Mouse (Mus musculus): Measurements from ENCODE around the gene Insm2. TPM values are rescaled to one million over a fixed set of nuclear protein-coding genes. Genes with fewer than 3 reads are reported as not detected.

Insm2 gene
- polyA plus RNA-seq, 1 experiment from 2014 or later = 0.39 TPM

DNA sequence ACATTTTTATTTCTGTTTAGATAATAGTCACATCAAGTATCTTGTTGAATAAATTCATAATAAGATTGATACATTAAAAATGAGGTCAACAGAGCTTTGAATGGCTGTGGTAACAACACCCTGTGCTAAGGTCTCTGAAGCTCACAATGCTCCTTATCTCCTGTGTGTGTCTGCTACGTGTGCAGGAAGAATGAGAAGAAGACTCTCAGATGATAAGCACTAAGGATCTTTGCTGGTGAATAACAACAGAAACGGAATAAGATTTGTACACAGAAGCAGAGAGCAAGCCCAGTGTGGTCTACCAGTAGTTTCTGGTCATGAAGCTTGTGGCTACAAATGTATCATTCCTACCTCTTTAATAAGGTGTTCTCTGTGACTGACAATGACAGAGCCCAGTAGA, 11.6 kb downstream of the Insm2 start:
- H3K36me3 ChIP-seq = no peaks in the 10 kb centered on the region
- H3K27ac ChIP-seq = no peak overlapping the region
- H3K4me1 ChIP-seq = no peaks in the 10 kb centered on the region
- 50% methylated on average over 2 of the region's 2 CpGs for WGBS
- no peak overlapping the region for H3K4me2 ChIP-seq
- H3K9ac ChIP-seq = no peak overlapping the region
- H3K27me3 ChIP-seq = no peaks in the 10 kb centered on the region
- H3K4me3 ChIP-seq = no peak overlapping the region
- ATAC-seq (ENCODE audit: borderline replicate concordance, extremely low read depth, low FRiP score, low TSS enrichment) = no peak
- no peaks in the 10 kb centered on the region for H3K9me3 ChIP-seq

DNA sequence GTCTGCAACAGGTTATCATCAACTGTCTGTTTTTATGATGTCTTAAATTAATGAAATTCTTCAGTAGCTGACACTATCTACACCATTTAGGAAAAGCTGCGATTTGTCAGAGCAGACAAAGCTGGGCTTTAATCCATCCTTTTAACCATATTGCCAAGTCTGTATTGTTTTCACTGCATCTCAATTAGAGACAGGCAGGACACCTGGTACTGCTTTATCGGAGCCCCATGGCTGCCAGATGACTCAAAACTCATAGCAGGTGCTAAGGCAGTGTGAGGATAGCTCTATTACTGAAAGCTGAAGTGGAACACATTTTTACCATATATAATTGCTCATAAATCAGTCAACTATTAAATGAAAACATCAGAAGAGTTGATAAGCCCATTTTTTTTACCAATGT, 21.1 kb downstream of the Insm2 start:
- no peaks in the 10 kb centered on the region for H3K9me3 ChIP-seq
- H3K27ac ChIP-seq = no peak overlapping the region
- H3K36me3 ChIP-seq = no peaks in the 10 kb centered on the region
- H3K27me3 ChIP-seq = no peaks in the 10 kb centered on the region
- no peak overlapping the region for H3K4me3 ChIP-seq
- no peak overlapping the region for H3K4me2 ChIP-seq
- no peaks in the 10 kb centered on the region for H3K4me1 ChIP-seq
- ATAC-seq (ENCODE audit: borderline replicate concordance, extremely low read depth, low FRiP score, low TSS enrichment) = no peak
- H3K9ac ChIP-seq = no peak overlapping the region
- 87% methylated on average over 2 of the region's 2 CpGs for WGBS

DNA sequence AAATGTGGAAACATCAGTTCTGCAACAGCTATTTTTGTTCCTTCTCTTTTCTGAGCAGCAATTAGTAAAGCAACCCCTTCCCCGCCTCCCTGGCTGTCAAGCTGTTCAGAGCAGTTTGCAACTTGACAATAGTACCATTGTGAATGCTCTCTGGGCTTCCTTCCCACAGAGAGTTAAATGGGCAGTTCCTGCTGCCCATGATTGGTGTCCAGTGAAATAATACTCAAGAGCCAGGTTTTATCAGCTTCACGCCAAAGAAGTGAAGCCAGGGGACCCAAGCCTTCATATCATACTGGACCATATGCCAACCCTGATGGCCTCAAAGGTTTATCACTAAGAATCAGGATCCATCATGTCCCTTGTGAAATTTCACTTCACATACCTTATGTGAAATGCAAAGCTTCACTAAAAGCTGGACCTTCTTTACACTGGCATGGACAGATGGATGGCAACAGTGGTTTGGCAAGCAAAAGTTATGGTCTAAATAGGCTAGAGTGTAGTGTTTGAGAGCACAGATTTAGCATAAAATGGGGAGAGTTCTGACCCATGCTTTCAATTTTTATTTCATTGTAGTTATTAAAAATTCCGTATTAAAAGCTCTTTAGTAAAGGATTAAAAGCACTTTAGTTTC, 23.5 kb downstream of the Insm2 start:
- H3K4me2 ChIP-seq = no peak overlapping the region
- no peaks in the 10 kb centered on the region for H3K36me3 ChIP-seq
- H3K9ac ChIP-seq = no peak overlapping the region
- WGBS = 55% methylated on average over 3 of the region's 3 CpGs
- H3K9me3 ChIP-seq = no peaks in the 10 kb centered on the region
- no peaks in the 10 kb centered on the region for H3K4me1 ChIP-seq
- ATAC-seq (ENCODE audit: borderline replicate concordance, extremely low read depth, low FRiP score, low TSS enrichment) = no peak
- no peaks in the 10 kb centered on the region for H3K27me3 ChIP-seq
- no peak overlapping the region for H3K27ac ChIP-seq
- no peak overlapping the region for H3K4me3 ChIP-seq

DNA sequence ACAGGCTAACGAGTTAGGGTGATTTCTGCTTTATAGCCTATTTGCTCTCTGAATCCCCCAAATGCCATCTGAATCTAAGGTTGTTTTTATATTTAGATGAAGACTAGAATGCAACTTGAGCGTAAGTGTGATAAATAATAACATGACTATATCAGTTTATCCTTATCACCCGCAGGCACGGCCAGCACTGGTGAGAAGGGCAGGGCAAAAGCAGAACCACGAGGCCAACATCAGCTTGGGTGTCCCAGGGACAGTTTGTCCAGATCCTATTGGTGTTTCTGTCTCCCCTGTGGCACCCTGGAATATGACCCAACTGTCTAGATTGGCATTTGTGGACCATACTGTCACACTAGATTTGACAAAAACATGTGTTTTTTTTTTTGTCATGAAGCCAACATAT, 24.0 kb downstream of the Insm2 start:
- Histone ChIP-seq H3K9ac (no peak overlapping the region), H3K36me3 (no peaks in the 10 kb centered on the region), H3K4me1 (no peaks in the 10 kb centered on the region), H3K27ac (no peak overlapping the region), H3K9me3 (no peaks in the 10 kb centered on the region), H3K4me2 (no peak overlapping the region), H3K27me3 (no peaks in the 10 kb centered on the region), H3K4me3 (no peak overlapping the region)
- 79% methylated on average over 5 of the region's 5 CpGs for WGBS
- ATAC-seq (ENCODE audit: borderline replicate concordance, extremely low read depth, low FRiP score, low TSS enrichment) = no peak

DNA sequence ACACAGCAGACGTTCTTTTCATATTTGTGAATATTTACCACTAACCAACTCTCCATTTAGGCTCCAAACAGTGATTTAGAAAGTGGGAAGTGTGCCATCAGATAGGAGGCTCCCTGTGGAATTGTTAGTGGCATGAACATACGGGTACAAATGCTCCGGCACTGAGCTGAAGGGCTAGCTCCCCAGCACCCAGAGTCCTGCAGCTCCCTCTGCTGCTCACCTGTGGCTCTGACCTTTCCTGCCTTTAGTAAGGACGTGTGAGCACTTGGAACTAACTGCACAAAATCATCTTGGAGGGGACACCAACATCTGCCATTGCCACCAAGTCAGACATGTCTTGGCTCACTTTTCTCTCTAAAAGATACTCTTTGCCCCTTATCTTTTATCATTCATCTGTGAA, 27.5 kb downstream of the Insm2 start:
- no peak overlapping the region for H3K4me3 ChIP-seq
- 32% methylated on average over 4 of the region's 4 CpGs for WGBS
- H3K4me1 ChIP-seq = no peaks in the 10 kb centered on the region
- H3K4me2 ChIP-seq = no peak overlapping the region
- no peak overlapping the region for H3K27ac ChIP-seq
- H3K36me3 ChIP-seq = no peaks in the 10 kb centered on the region
- H3K9me3 ChIP-seq = no peaks in the 10 kb centered on the region
- no peak overlapping the region for H3K9ac ChIP-seq
- H3K27me3 ChIP-seq = no peaks in the 10 kb centered on the region
- no peak for ATAC-seq (ENCODE audit: borderline replicate concordance, extremely low read depth, low FRiP score, low TSS enrichment)

DNA sequence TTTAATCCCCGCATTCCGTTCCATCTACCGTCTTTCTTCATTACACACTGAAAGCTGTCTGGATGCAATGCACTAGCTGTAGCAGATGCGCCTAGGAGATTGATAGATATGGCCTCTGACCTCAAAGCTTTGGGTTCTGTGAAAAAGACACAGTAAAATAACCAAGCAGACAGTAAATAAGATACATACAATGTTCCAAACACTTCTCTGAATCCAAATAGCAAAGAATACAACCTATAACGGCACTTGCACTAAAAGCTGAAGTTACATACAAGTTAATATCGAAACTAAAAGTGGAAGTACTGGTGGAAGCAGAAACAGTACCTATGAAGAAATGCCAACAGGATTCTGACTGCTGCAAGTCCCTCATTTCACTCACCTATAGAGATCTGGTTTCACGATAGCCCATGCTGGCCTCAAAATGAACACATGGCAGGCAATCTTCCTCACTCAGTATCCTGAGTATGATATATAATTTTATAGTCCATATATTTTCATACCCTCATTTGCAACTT, 48.8 kb downstream of the Insm2 start:
- Histone ChIP-seq H3K4me3 (no peak overlapping the region), H3K9ac (no peak overlapping the region), H3K27ac (no peak overlapping the region), H3K9me3 (no peaks in the 10 kb centered on the region), H3K27me3 (no peaks in the 10 kb centered on the region), H3K4me1 (no peaks in the 10 kb centered on the region), H3K36me3 (no peaks in the 10 kb centered on the region), H3K4me2 (no peak overlapping the region)
- WGBS = 85% methylated on average over 7 of the region's 7 CpGs
- ATAC-seq (ENCODE audit: borderline replicate concordance, extremely low read depth, low FRiP score, low TSS enrichment) = no peak

Other genes with a start within 250 kb of the Insm2 start
- 427 and 430 TPM in 2 replicates for gene Psma6, start 215.2 kb upstream of the Insm2 start, polyA plus RNA-seq (2015; fragmentation: Nextera tagmentation; extraction: Ambion mirVana)
- 110 and 116 TPM in 2 replicates for gene Nfkbia, start 106.8 kb upstream of the Insm2 start, polyA plus RNA-seq (2015; fragmentation: Nextera tagmentation; extraction: Ambion mirVana)
- not detected in 2 replicates for gene Aldoart2, start 34.2 kb upstream of the Insm2 start, polyA plus RNA-seq (2015; fragmentation: Nextera tagmentation; extraction: Ambion mirVana)
- 14.9 and 18.2 TPM in 2 replicates for gene Ralgapa1, start 221.7 kb downstream of the Insm2 start, polyA plus RNA-seq (2015; fragmentation: Nextera tagmentation; extraction: Ambion mirVana)
- gene Brms1l, start 236.9 kb downstream of the Insm2 start, polyA plus RNA-seq (2015; fragmentation: Nextera tagmentation; extraction: Ambion mirVana) = 48.9 and 49.1 TPM in 2 replicates

Measured in lung, embryonic 15.5 days (tissue).